Mouse (Mus musculus) gastrocnemius, postnatal 4 days (tissue): Measurements from ENCODE around the gene Tiparp. TPM values are rescaled to one million over a fixed set of nuclear protein-coding genes. Genes with fewer than 3 reads are reported as not detected.

Experiments used
- DNase-seq, 2 experiments: peaks; one replicate each; pipeline ENCODE4 v3.0.0; 2021 to 2022; ENCODE audit warnings: low spot score in 2 of 2, mixed read lengths in 2 of 2
- total RNA-seq, 2 experiments: library from RNA; stranded (reverse); gene quantifications; 2 replicates each; pipeline ENCODE4 v1.2.3; 2021

Tiparp gene
- total RNA-seq, 2 experiments from 2014 or later = 11.5 to 12.6 TPM

DNA sequence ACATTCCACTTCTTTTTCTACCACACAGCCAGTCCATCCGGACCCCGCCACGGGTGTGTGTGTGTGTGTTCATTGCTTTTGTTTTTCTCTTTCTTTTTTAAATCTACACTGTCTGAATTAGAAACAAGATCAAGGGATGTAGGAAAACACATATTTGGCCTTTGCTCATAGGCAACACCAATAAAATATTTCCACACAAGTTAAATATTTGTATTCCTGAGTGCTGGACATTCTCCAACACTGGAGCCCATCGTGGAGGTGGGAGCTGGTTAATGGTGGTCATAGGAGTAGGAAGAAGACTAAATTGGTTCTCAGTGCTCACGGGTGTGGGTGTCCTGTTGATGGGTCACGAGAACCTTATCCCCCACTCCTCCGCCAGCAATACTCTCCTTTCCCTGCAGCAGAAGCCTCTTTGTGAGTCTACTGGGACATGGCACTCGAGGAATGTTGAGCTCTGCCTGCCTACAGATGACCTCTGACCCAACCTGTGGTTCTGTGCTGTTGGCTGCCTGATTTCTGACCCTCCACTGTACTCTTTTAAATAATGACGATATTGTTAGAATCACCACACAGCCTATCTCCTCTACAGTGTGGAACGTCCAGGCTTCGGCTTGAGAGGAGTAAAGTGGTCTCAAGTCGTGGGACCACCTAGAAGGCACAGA, 51.2 kb downstream of the Tiparp start:
- DNase-seq = no peak

DNA sequence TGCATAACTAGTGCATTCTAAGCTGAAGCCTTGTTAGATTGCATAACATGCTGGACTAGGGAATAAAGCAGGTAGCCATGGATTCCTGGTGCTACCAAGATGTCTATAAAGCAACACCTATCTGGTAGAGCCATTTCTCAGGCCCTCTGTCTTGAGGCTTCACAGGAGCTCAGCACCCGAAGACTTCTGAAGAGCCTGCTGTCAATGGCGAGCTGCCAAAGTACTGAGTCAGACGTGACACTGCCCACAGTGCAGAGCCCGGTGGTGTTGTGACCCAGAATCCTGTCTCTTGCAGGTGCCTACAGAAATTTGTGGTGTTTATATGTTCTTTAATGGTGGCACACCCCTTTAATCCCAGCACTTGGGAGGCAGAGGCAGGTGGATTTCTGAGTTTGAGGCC, 53.4 kb downstream of the Tiparp start:
- DNase-seq = no peak

DNA sequence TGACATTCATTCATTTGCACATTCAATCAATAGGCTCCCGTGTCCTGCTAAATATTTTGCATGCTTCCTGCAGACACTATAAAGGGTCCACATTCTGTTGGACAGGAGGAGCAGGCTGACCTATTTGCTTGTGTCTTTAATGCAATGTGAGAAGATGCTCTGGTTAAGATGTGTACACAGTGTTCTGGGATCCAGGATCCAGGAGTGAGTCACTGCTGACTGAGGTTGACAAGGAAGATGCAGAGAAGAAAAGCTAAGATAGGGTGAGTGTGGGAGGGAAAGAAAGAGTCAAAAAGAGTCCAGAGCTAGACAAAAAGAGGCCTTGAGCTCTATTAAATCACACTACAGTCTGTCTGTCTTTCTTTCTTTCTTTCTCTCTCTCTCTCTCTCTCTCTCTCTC, 56.1 kb downstream of the Tiparp start:
- no peak for DNase-seq

DNA sequence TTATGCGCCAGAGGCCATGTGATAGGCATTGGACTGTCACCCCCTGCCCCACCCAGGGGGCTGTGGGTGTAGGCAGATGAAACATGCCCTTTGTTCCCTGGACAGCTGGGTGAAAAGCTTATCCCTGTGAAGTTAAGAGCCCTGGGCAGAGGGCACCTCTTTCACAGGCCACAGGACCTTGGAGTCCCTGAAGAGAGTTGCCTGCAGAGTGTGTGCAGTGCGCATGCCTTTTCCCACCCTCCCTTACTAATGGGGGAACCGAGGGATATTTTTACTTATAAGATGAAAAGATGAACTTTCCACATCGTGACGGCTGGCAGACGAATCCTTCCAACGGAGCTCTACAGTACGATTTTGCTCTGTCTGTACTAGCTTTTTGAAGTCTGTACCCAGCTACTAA, 57.1 kb downstream of the Tiparp start:
- no peak for DNase-seq

DNA sequence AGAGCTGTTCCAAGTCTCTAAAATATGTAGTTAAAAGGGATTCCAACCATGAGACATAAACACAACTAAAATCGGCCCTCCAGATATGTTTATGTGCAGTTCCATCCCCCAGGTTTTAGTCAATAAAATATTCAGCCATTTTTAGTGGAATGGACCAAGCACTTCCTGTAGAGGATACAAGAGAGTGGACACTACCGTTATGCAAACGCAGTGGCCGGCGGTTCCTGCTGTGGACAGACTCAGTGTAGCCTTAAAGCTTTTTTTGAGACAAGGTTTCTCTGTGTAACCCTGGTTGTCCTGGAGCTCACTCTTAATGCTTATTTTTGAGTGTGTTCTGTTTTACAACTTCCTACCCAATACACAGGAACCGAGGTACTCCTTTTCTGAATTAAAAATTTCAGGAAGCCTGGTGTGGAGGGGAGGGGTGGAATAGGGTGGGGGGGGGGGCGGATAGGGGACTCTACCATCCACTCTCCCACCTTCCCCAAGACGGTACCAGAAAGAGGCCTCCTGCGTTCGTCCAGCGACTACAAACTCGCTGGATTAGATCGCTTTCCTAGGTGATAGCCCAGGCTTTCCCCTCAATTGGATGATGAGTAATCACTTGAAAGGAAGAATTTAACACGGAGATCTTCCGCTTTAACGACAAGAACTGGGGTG, 57.7 kb downstream of the Tiparp start:
- DNase-seq = no peak

DNA sequence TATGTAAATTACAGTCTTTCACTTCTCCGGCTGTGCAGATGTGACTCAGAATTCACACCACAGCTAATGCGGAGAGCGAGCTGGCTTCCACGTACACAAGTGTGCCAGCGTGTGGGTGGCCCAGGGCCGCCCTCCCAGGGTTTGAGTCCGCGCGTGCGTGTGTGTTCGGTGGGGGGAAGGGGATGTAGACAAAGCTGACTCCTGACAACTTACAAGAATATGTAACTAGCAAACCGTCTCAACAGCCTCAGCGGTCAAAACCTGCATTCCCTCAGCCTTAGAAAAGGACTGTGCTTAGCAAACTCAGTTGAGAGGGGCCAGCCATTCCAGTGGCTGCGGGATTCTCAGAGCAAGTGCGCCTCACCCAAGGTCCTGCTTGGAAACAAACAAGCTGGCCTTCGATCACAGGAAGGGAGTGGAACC, 58.3 kb downstream of the Tiparp start:
- DNase-seq = no peak

DNA sequence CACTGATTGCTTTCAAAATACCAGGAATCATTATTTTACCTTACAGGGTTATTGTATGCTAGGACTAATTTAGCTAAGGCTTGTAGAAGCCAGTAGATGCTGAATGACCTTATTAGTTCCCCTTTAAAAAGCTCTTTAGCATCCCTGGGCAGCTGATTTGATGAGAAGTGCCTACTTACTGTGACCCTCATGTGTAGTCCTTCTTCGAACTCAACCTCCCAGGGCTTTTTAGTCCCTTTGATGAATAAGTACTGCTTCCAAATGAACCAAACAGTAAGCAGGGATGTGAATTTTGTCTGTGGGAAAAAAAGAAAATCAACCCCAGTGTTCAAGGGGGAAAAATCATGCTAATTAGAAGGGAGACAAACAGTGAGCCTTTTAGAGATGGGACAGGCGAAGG, 58.8 kb downstream of the Tiparp start:
- DNase-seq = no peak

DNA sequence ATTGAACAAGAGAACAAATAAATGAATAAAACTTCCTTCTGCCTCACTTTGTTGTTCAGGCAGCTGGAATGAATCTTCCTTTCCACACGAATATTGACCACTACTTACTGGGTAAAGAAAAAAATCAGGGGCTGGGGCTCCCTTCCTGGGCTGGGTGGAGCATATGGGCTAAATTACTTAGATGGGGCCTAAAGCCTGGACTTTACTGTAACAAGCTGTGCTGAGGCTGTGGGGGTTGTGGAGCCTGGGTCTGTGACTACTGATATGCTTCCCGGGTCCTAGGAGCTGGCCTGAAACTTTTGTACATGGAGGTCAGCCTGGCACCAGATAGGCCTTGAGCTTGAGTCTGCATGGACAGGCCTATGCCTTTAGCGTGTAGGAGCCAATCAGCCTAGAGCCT, 60.2 kb downstream of the Tiparp start:
- no peak for DNase-seq

DNA sequence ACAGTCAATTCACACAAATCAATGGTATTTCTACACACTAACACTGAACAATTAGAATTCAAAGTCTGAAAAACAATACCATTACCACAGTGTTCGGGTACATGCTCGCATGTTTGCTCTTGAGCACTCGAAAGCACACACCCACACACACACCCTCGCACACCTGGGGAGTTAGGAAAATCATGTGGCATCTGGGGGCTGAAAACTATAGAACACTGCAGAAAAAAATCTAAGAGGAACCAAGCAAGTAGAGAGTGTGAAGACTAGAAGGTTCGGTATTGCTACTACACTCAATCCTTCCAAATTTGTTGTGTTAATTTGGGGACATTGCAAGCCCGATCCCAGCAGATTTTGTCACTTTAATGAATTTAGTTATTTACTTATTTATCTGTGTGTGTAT, 64.6 kb downstream of the Tiparp start:
- DNase-seq = no peak

DNA sequence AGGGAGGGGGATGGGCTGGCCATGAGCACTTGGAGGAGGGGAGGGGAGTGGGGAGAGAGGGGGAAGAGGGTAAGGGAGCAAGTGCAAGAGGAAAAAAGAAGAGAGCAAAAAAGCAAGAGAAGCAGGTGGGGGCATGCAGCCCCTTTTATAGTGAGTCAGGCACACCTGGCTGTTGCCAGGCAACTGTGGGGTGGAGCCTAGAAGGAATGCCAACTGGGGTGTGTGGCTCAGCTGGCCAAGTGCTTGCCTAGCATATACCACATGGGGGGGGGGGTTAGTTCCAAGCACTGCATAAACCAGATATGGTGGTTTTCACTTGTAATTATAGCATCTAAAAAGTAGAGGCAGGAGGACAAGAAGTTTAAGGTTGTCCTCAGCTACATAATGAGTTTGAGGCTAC, 66.3 kb downstream of the Tiparp start:
- no peak for DNase-seq

DNA sequence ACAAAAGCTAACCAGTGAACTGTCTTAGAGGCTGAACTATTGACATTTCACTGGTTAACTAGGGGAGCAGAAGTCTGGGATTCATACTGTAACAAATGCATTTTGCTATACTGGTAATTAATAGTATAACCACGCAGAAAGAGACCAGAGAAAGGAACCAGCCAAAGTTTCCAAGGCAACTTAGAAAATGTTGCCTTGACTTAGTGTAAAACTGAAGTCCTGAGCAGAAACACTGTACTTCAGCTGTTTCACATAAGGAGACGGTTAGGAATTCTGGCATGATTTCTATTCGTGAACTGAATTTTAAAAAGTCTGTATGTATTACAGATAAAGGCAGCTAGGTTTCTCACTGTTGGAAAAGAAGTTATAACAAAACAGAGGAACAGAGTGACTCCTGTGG, 67.0 kb downstream of the Tiparp start:
- no peak for DNase-seq

DNA sequence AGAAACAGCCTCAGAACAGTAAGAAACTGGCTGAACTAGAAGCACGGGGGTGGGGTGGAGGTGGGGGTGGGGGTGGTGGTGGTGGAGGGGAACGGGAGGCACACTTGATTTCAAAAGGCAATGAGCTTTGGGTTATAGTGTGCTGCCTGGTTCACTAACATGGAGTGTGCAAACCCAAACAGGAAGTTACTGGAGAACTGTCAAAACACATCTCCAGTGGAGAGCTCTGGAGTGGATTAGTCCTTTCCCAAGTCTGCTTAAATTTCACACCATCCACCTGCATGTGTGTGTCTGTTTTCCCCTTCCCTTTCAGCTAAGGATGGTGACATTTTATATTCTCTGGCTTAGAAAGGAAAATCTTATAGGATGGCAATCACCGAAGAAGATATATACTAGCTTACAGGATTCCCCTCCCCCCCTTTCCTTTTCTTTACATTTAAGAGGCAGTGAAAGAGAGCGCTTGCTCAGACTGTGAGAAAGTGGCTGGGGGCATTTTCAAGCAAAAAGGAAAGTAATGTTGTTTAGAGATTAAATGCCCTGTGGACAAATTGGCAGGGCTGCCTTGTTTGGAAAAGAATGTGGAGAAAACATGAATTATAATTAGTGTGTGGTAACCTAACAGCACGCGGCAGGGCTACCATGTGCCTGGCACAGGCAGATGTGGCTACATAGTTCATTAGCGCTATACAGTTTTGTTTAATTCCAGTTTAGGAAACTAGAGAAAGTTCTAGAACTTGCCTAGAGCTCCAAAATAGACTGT, 70.0 kb downstream of the Tiparp start:
- no peak for DNase-seq

DNA sequence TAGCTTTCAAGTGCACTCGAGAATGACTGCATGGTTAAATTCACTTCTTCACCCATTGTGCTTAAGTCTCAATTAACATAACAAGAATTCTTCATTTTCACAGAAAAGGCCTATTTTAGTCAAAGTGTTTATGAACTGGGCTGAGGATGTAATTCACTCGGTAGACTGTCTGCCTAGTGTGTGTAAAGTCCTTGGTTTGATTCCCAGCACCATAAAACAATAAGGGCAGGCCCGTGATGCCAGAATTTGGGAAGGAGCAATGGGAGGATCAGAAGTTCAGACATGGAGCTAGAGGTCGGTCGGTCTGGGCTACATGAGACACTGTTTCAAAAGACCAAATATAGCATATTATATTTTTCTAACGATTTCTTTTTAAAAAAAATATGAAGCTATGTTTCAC, 70.9 kb downstream of the Tiparp start:
- DNase-seq = no peak

DNA sequence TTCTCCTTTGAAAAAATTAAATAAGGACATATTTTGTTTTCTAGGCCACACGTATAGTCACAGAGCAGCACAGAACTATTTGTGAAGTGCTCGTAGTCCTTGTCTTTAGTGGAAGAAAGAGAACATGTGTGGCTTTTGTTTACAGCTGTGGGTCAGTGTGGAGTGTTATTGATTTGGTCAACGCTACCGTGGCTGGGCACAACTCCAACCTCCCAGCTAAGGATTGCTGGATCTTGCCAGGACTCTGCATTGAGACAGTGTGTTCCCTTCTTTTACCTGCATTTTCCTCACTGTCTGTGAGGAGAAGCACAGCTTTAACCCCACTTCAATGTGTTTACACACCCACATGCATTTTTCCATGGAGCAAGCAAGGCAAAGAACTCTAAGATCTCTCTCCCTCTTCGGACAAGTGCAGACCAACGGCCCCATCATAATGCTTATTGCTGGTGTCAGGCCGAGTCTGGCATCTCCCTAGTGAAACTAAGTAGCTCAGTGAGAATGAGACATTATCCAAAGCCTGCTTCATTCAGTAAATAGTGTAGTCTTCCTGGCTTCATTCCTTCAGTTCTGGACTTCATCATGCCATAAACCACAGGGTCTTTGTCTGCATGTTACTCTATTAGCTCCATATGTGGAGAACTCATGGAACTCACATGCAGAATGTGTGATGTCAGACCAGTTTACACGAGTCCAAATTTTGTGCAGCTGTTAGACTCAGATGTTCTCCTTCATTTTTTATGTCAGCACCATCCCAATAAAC, 73.3 kb downstream of the Tiparp start:
- no peak for DNase-seq

DNA sequence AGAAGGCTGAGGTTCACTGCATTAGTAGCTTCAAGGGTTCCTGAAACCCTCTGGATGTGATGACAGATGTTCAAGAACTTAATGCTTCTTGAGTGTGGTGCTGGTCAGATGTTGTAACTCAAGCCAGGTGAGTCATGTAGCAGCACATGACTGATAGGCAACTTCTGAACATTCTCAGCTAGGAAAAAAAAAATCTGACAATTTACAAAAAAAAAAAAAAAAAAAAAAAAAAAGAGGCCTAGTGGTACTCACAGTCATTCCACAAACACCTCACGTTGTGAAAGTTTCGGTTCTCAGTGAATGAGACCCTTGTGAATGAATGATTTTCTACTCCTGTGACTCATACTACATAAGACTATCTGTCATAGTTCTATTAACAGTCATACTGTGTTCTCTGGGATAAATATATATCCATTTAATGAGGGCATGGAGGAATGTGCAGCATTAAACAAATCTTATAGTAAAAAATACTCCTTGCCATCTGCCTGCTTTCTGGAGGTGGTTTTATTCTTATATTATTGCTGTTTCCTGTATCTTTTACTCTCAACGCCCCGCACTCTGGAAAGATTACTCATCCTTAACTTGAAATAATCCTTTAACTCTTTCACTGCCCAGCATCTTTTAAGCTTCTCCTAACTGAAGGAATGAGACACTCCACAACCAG, 75.3 kb downstream of the Tiparp start:
- no peak for DNase-seq

Other genes with a start within 250 kb of the Tiparp start
- 100 to 1,000 TPM; 183 to 192 TPM for gene Ssr3, start 135.8 kb upstream of the Tiparp start, total RNA-seq
- 1 to 10 TPM; 2.2 to 2.8 TPM for gene Lekr1, start 137.8 kb downstream of the Tiparp start, total RNA-seq